ENCODE assay signal across 36 mouse cellular contexts in genomic region chr7:45597013-45597412, GRCm38 (mm10). TPM values are rescaled to one million over a fixed set of nuclear protein-coding genes. Genes with fewer than 3 reads are reported as not detected.
"Had no signal": no experiment of that assay in that cellular context is flagged by ENCODE, and none has a peak within 500 bp of the region (broad histone marks: within the 10 kb centered on the region; RNA-seq: fewer than 3 reads in every experiment).

No protein-coding gene starts in this region.

- H3K36me3 ChIP-seq: embryonic facial prominence, embryonic 10.5 days; embryonic facial prominence, embryonic 12.5 days; embryonic facial prominence, embryonic 13.5 days; embryonic facial prominence, embryonic 15.5 days; forebrain, embryonic 10.5 days; forebrain, embryonic 12.5 days; forebrain, embryonic 15.5 days had no signal

- DNase-seq: cerebellum, adult 2 months; cerebellum, adult 8-10 months; cerebellum, adult 9-10 months; cerebellum, adult 9-11 months; cerebellum, postnatal 25 days; cerebellum, postnatal 36 days; embryo, embryonic 11 days; forebrain, postnatal 0 days; gastrocnemius, adult 2 months; gastrocnemius, postnatal 10 days; gastrocnemius, postnatal 14 days; gastrocnemius, postnatal 25 days; gastrocnemius, postnatal 36 days; heart, adult 11 months; heart, adult 18-20 months; heart, adult 2 months had no signal

- H3K4me3 ChIP-seq: embryonic facial prominence, embryonic 10.5 days; embryonic facial prominence, embryonic 12.5 days; embryonic facial prominence, embryonic 13.5 days; embryonic facial prominence, embryonic 15.5 days; erythroblast, embryonic 14.5 days; forebrain, embryonic 10.5 days; forebrain, embryonic 12.5 days; forebrain, embryonic 13.5 days; forebrain, embryonic 15.5 days; gastrocnemius, adult 2 months; heart, adult 2 months had no signal

- H3K9ac ChIP-seq: embryonic facial prominence, embryonic 12.5 days; embryonic facial prominence, embryonic 13.5 days; embryonic facial prominence, embryonic 15.5 days; forebrain, embryonic 12.5 days; forebrain, embryonic 13.5 days; forebrain, embryonic 15.5 days; forebrain, postnatal 0 days had no signal

- H3K9me3 ChIP-seq: embryonic facial prominence, embryonic 10.5 days; embryonic facial prominence, embryonic 12.5 days; embryonic facial prominence, embryonic 13.5 days; embryonic facial prominence, embryonic 15.5 days; forebrain, embryonic 10.5 days; forebrain, embryonic 12.5 days; forebrain, embryonic 13.5 days; forebrain, embryonic 15.5 days had no signal

- H3K4me1 ChIP-seq: embryonic facial prominence, embryonic 12.5 days; forebrain, embryonic 13.5 days; forebrain, embryonic 15.5 days had no signal

- H3K4me2 ChIP-seq: embryonic facial prominence, embryonic 12.5 days; embryonic facial prominence, embryonic 13.5 days; embryonic facial prominence, embryonic 15.5 days; forebrain, embryonic 12.5 days; forebrain, embryonic 13.5 days; forebrain, embryonic 15.5 days had no signal

- ATAC-seq: forebrain, embryonic 13.5 days; forebrain, embryonic 14.5 days; forebrain, embryonic 15.5 days; forebrain, embryonic 16.5 days; forebrain, postnatal 0 days had no signal

- H3K27me3 ChIP-seq: embryonic facial prominence, embryonic 12.5 days; embryonic facial prominence, embryonic 13.5 days; embryonic facial prominence, embryonic 15.5 days; forebrain, embryonic 12.5 days; forebrain, embryonic 13.5 days; forebrain, embryonic 15.5 days had no signal

- H3K27ac ChIP-seq: embryonic facial prominence, embryonic 10.5 days; embryonic facial prominence, embryonic 12.5 days; embryonic facial prominence, embryonic 13.5 days; embryonic facial prominence, embryonic 15.5 days; forebrain, embryonic 10.5 days; forebrain, embryonic 12.5 days; forebrain, embryonic 13.5 days; forebrain, embryonic 15.5 days; gastrocnemius, adult 2 months; heart, adult 2 months had no signal

RNA-seq across cellular contexts. Expression of gene Fgf21, which starts 18.3 kb away (rescaled TPM):
- total RNA-seq: common myeloid progenitor, adult 5-6 weeks; forebrain, postnatal 0 days; gastrocnemius, adult 18-20 months; gastrocnemius, adult 2 months; gastrocnemius, adult 8-10 months; gastrocnemius, postnatal 10 days; gastrocnemius, postnatal 14 days; gastrocnemius, postnatal 25 days; gastrocnemius, postnatal 36 days; gastrocnemius, postnatal 4 days; granulocyte monocyte progenitor cell, adult 5-6 weeks; heart, adult 18-20 months; heart, adult 2 months had no signal
- polyA plus RNA-seq: cerebellum, adult 2 months; cortical plate, adult 2 months; embryonic facial prominence, embryonic 10.5 days; embryonic facial prominence, embryonic 11.5 days; erythroblast, embryonic 14.5 days; forebrain, embryonic 10.5 days; forebrain, embryonic 11.5 days; forebrain, embryonic 12.5 days; forebrain, embryonic 13.5 days; forebrain, embryonic 14.5 days; forebrain, embryonic 15.5 days; forebrain, embryonic 16.5 days; forebrain, postnatal 0 days; frontal cortex, adult 2 months; heart, adult 2 months had no signal

RNA-seq across cellular contexts. Expression of gene Fut1, which starts 20.1 kb away (rescaled TPM):
- total RNA-seq: common myeloid progenitor, adult 5-6 weeks; gastrocnemius, adult 18-20 months; gastrocnemius, adult 2 months; gastrocnemius, adult 8-10 months; gastrocnemius, postnatal 10 days; gastrocnemius, postnatal 25 days; gastrocnemius, postnatal 36 days; gastrocnemius, postnatal 4 days; granulocyte monocyte progenitor cell, adult 5-6 weeks; heart, adult 18-20 months; heart, adult 2 months had no signal
- polyA plus RNA-seq: erythroblast, embryonic 14.5 days; forebrain, embryonic 10.5 days; forebrain, embryonic 11.5 days; forebrain, embryonic 13.5 days; forebrain, embryonic 14.5 days; forebrain, embryonic 15.5 days; forebrain, embryonic 16.5 days; forebrain, postnatal 0 days had no signal

RNA-seq across cellular contexts. Expression of gene Izumo1, which starts 24.6 kb away (rescaled TPM):
- total RNA-seq: gastrocnemius, adult 18-20 months; gastrocnemius, adult 8-10 months; gastrocnemius, postnatal 25 days; gastrocnemius, postnatal 36 days; granulocyte monocyte progenitor cell, adult 5-6 weeks had no signal
- polyA plus RNA-seq: erythroblast, embryonic 14.5 days; forebrain, embryonic 11.5 days; forebrain, embryonic 14.5 days; forebrain, embryonic 15.5 days; forebrain, embryonic 16.5 days; forebrain, postnatal 0 days had no signal

RNA-seq across cellular contexts. Expression of gene Rasip1, which starts 30.3 kb away (rescaled TPM):
- total RNA-seq: common myeloid progenitor, adult 5-6 weeks had no signal
